Mouse (Mus musculus) cerebellum, adult 11 months (tissue): ENCODE data around the gene Ccnjl.

Experiments used
- DNase-seq: peaks from one replicate; pipeline ENCODE4 v3.0.0; 2022

Ccnjl gene

DNA sequence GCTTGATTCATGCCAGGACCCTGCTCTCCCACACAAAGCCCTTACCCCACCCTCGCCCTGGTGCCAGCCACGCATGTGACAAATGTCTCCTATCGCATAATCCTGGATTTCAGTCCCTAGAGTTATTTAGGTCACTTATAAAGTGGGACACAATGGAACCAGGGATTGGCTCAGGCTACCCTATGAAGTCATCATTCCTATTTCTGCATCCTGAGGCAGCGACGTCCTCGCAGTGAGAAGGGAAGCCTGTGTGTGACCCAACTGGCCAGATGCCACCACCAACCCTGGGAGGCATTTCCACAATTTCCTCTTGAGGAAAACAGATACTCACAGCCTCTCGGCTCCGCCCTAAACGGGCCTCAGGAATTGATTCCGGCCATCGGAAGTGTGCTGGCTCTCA lies 41.0 kb downstream of the Ccnjl start:
- DNase-seq, result peak; percentile 88

GRCm38 (mm10) chr11:43575061-43575375 lies 46.4 kb downstream of the Ccnjl start:
- no peak for DNase-seq

GRCm38 (mm10) chr11:43575376-43576151 lies 47.0 kb downstream of the Ccnjl start:
- no peak for DNase-seq

- no peak for DNase-seq
Measured at GRCm38 (mm10) chr11:43577713-43578478, 49.3 kb downstream of the Ccnjl start.

GRCm38 (mm10) chr11:43585211-43586005 lies 56.8 kb downstream of the Ccnjl start:
- DNase-seq, result no peak

- DNase-seq, result peak; percentile 68
Measured at GRCm38 (mm10) chr11:43586324-43587090, 57.9 kb downstream of the Ccnjl start, which contains the start of gene 4933415A04Rik. Gene 4933415A04Rik, plus strand, starts transcription at chr11:43587040.

- DNase-seq, result no peak
Measured at GRCm38 (mm10) chr11:43589530-43590072, 61.0 kb downstream of the Ccnjl start.

DNA sequence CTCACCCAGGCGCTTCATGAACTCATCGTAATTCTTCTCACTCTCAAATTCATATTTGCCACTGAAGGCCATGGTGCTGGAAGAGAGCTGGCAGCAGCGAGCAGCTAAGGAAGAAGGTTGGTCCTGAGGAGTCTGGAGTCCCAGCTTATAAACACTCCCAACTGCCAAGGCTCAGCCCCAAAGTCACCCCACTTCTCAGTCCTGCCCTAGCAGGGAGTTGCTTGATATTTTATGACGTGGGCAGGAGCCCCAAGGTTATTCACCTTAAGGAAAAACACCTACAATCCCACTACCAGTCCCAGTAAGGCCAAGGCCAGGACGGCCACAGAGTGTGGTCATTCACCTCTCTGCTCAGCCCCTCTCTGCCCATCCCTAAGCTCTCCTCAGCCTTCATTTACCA lies 72.9 kb downstream of the Ccnjl start, which contains the start of gene Fabp6:
Fabp6 (minus strand) TSS at position 101 of the 400 bp plus-strand sequence.
- DNase-seq, result no peak

DNA sequence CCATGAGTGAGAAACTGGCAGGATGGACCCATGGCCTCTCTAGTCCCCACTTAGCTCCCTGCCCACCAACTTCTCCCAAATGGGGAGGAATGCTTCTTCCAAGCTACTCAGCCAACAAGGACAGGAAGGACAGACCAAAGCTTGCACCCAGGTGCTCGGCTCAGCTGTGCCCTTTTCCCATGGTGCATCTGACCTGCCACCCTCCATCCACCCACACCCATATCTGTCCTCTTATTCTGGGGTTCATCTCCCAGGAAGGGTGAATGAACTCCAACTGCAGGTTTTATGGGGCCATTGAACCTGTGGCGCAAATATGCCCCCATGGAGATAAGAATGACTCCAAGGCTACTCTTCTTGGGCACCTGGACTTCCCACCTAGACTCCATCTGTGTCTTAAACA lies 75.6 kb downstream of the Ccnjl start:
- DNase-seq, result no peak

DNA sequence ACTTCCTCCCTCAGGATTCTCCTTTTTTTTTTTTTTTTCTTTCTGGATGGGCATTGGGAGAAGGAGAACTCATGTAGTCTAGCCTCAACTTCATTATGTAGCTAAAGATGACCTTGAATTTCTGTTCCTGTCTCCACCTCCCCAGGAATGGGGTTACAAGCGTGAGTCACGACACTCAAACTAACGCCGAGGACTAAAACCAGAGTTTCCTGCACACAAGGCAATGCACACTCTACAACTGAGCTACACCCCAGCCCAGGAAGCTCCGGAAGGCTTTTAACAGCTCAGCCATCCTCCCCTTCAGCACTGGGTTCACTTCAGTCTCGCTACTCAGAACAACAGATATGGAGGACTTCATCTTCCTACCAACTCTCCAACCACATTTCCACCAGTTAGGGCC lies 76.3 kb downstream of the Ccnjl start:
- no peak for DNase-seq

GRCm38 (mm10) chr11:43605859-43606258 lies 77.3 kb downstream of the Ccnjl start:
- DNase-seq, result no peak

DNA sequence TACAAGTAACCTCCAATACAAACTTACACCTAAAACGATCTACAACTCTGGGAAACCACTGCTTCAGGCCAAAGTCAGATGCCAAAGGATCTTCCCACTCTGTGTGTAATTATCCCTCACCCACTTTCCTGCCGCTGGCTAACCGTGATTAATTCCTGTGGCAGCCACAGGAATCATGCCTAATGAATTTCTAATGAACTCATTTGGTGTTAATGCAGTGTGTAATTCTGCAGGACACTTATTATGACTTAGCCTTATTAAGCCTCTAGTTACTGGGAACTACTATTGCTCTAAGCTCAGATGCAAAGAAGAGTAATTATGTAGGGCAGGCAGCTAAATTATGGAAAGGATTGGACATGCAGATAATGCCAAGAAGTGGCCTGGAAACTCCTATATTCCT lies 79.9 kb downstream of the Ccnjl start:
- DNase-seq, result no peak

GRCm38 (mm10) chr11:43610006-43610661 lies 81.5 kb downstream of the Ccnjl start:
- no peak for DNase-seq

GRCm38 (mm10) chr11:43610662-43611033 lies 82.1 kb downstream of the Ccnjl start:
- no peak for DNase-seq

- DNase-seq, result peak; percentile 78
Measured at GRCm38 (mm10) chr11:43612834-43613488, 84.4 kb downstream of the Ccnjl start.

- no peak for DNase-seq
Measured at GRCm38 (mm10) chr11:43617924-43618323, 89.3 kb downstream of the Ccnjl start.

DNA sequence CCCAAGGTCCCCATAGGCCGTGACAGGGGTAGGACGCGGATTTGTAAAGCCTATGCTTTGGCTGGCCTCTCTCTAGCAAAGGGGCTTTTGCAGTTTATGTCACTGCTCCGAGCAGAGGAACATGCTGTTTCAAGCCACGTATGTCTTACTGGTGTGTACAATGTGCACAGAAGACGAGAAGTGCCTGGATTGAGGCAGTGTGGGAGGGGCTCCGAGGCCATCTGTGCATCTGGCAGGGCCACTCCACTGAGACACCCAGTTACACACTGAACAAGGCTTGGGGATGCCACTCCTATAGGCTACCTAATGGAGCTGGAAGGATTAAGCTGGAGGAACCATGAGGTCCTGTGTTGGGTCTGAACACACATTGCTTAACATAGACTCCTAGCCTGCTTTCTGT lies 89.8 kb downstream of the Ccnjl start:
- no peak for DNase-seq

GRCm38 (mm10) chr11:43621769-43622168 lies 93.2 kb downstream of the Ccnjl start:
- no peak for DNase-seq

DNA sequence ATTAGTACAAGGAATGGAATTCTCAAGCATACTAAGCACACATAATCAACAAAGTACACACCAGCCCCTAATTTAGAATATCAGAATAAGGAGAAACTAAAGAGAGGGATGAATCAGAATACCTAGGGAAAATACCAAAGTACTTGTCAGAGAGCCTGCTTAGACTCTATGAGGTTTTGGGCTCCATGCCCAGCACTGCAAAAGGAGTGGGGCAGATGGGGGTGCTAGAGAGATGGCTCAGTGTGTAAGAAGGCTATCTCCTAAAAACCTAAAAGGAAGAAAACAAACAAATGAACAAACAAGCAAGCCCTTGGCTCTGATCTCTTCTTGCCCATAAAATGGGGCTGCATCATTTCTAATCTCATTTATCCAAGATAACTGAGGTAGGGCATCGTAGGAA lies 95.8 kb downstream of the Ccnjl start:
- no peak for DNase-seq

DNA sequence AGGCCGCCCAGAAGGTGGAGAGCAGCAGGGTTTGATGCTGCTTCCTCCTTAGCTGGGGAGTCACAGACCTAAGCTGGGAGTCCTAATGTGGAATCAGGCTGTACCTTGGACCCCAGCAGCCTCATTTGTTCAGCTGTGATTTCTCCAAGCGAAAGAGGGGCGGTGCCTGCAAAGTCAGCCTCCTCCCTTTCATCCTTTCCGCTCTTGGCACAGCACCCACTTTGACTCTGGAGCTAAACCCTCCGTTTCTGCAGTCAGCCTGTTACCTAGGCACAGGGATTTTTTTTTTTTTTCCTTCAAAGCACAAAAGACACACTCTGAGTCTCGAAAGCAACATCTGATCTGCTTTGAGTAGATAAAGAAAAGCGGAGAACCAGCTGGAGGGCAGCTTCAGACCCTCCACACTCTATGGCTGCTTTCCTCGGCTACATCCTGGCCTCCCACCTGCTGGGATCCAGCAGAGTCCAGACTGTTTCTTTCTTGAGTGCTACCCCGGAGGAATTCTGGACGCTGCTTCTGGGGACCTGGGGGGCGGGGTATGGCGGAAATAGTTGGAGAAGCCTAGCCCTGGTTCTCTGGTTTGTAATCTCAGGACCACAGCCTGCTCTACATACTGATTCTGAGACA lies 97.8 kb downstream of the Ccnjl start:
- peak; percentile 41 for DNase-seq
